Mouse (Mus musculus) liver, embryonic 16.5 days (tissue): Measurements from ENCODE around the gene Rexo1. TPM values are rescaled to one million over a fixed set of nuclear protein-coding genes. Genes with fewer than 3 reads are reported as not detected.

ENCODE experiments used
- ATAC-seq: fragments of 200-750 bp; cut with Nextera tagmentation; 2 replicates; pipeline ENCODE4 v1.8.0; 2017; ENCODE audit warnings: low read depth, mild to moderate bottlenecking, moderate number of reproducible peaks, moderate library complexity
- H3K27ac ChIP-seq: fragments of 300-500 bp; sonication (generic); 2 replicates; pipeline ENCODE4 v1.5.1; 2014; ENCODE audit warnings: mild to moderate bottlenecking, low read length
- H3K27me3 ChIP-seq: fragments of 300-500 bp; sonication (generic); 2 replicates; pipeline ENCODE4 v1.6.1; 2014; ENCODE audit warnings: low read depth, low read length, mixed read lengths; ENCODE audit not compliant: control insufficient read depth, insufficient read depth
- H3K36me3 ChIP-seq: fragments of 300-500 bp; sonication (generic); 2 replicates; pipeline ENCODE4 v1.6.1; 2014; ENCODE audit warnings: mild to moderate bottlenecking; ENCODE audit not compliant: control insufficient read depth, insufficient read depth
- H3K4me1 ChIP-seq: fragments of 300-500 bp; sonication (generic); 2 replicates; pipeline ENCODE4 v1.6.1; 2014; ENCODE audit warnings: low read depth, low read length, mixed read lengths; ENCODE audit not compliant: control insufficient read depth
- H3K4me2 ChIP-seq: fragments of 300-500 bp; sonication (generic); 2 replicates; pipeline ENCODE4 v1.6.1; 2014; ENCODE audit warnings: low read depth, low read length, mixed read lengths
- H3K4me3 ChIP-seq: fragments of 300-500 bp; sonication (generic); 2 replicates; pipeline ENCODE4 v1.5.1; 2014; ENCODE audit warnings: low read depth, mild to moderate bottlenecking, low read length
- H3K9ac ChIP-seq: fragments of 300-500 bp; sonication (generic); 2 replicates; pipeline ENCODE4 v1.6.1; 2014; ENCODE audit warnings: low read depth, low read length
- H3K9me3 ChIP-seq: fragments of 300-500 bp; sonication (generic); replicated peaks from 2 replicates; pipeline ENCODE4 v1.6.1; 2016; ENCODE audit warnings: low read length; ENCODE audit not compliant: control insufficient read depth
- WGBS: fragments of 180-500 bp; shearing (Covaris S2); extraction: QIAGEN DNeasy Blood & Tissue Kit; methylation state at CpG from one replicate; pipeline ENCODE4 v1.1.7; 2014; ENCODE audit not compliant: insufficient replicate concordance; 5-methylcytosine and 5-hydroxymethylcytosine counted together
- polyA plus RNA-seq: library from polyadenylated mRNA; unstranded; fragments of >200 nt; fragmentation: Nextera tagmentation; extraction: Ambion mirVana; gene quantifications from 2 replicates; pipeline ENCODE4 v1.2.1, GENCODE M21; 2015

The Rexo1 gene
- polyA plus RNA-seq, 1 experiment from 2014 or later, result 12.1 TPM

GRCm38 (mm10) chr10:80568876-80569275, 7.5 kb upstream of the Rexo1 start:
- ATAC-seq, result no peak
- 90% methylated on average over 29 of the region's 29 CpGs for WGBS
- peaks cover 57% of the 10 kb centered on the region for H3K4me1 ChIP-seq
- H3K36me3 ChIP-seq, result peaks cover 15% of the 10 kb centered on the region
- no peaks in the 10 kb centered on the region for H3K9me3 ChIP-seq
- H3K27ac ChIP-seq, result no peak overlapping the region; the same call in 1 of the 2 replicates
- H3K4me3 ChIP-seq, result no peak overlapping the region
- H3K9ac ChIP-seq, result no peak overlapping the region
- H3K4me2 ChIP-seq, result peak overlapping the region; percentile 57; the same call in 1 of the 2 replicates
- no peaks in the 10 kb centered on the region for H3K27me3 ChIP-seq

GRCm38 (mm10) chr10:80566375-80567092, 5.2 kb upstream of the Rexo1 start:
- Histone ChIP-seq H3K9ac (no peak overlapping the region), H3K4me2 (no peak overlapping the region), H3K9me3 (no peaks in the 10 kb centered on the region), H3K36me3 (peaks cover 15% of the 10 kb centered on the region), H3K4me3 (no peak overlapping the region), H3K27ac (no peak overlapping the region; the same call in 1 of the 2 replicates), H3K4me1 (peaks cover 43% of the 10 kb centered on the region), H3K27me3 (no peaks in the 10 kb centered on the region)
- WGBS, result 36% methylated on average over 17 of the region's 17 CpGs
- ATAC-seq, result no peak

- peak; percentile 28 for ATAC-seq
- peak overlapping the region; percentile 74 for H3K4me2 ChIP-seq
- no peaks in the 10 kb centered on the region for H3K9me3 ChIP-seq
- H3K27me3 ChIP-seq, result no peaks in the 10 kb centered on the region
- H3K27ac ChIP-seq, result peak overlapping the region; percentile 90
- H3K9ac ChIP-seq, result peak overlapping the region; percentile 94
- H3K4me1 ChIP-seq, result peaks cover 42% of the 10 kb centered on the region
- H3K4me3 ChIP-seq, result peak overlapping the region; percentile 91
- H3K36me3 ChIP-seq, result 0 out of 2 replicates have a peak, but pooled peaks cover under 1% of the 10 kb centered on the region
- 0% methylated on average over 13 of the region's 13 CpGs for WGBS
Measured at GRCm38 (mm10) chr10:80560621-80561020, 739 bp downstream of the Rexo1 start.

GRCm38 (mm10) chr10:80559431-80559830, 1.9 kb downstream of the Rexo1 start:
- Histone ChIP-seq H3K4me2 (peak overlapping the region; percentile 74), H3K4me1 (peaks cover 50% of the 10 kb centered on the region), H3K4me3 (peak overlapping the region; percentile 13; the same call in 1 of the 2 replicates), H3K36me3 (no peaks in the 10 kb centered on the region), H3K9me3 (no peaks in the 10 kb centered on the region), H3K27ac (0 out of 2 replicates have a peak overlapping the region, but pooled peaks have one; percentile 11), H3K9ac (peak overlapping the region; percentile 20; the same call in 1 of the 2 replicates), H3K27me3 (no peaks in the 10 kb centered on the region)
- WGBS, result 78% methylated on average over 7 of the region's 7 CpGs
- no peak for ATAC-seq

- no peak overlapping the region for H3K4me3 ChIP-seq
- no peak for ATAC-seq
- peaks cover 68% of the 10 kb centered on the region for H3K4me1 ChIP-seq
- H3K27me3 ChIP-seq, result no peaks in the 10 kb centered on the region
- no peak overlapping the region for H3K4me2 ChIP-seq
- H3K36me3 ChIP-seq, result no peaks in the 10 kb centered on the region
- WGBS, result 29% methylated on average over 5 of the region's 5 CpGs
- H3K9me3 ChIP-seq, result no peaks in the 10 kb centered on the region
- H3K27ac ChIP-seq, result no peak overlapping the region
- H3K9ac ChIP-seq, result no peak overlapping the region
Measured at GRCm38 (mm10) chr10:80557346-80557965, 3.9 kb downstream of the Rexo1 start.

GRCm38 (mm10) chr10:80553997-80554396, 7.4 kb downstream of the Rexo1 start:
- peaks cover 50% of the 10 kb centered on the region for H3K4me1 ChIP-seq

GRCm38 (mm10) chr10:80553575-80553974, 7.8 kb downstream of the Rexo1 start:
- peaks cover 9% of the 10 kb centered on the region for H3K36me3 ChIP-seq
- 16% methylated on average over 8 of the region's 8 CpGs for WGBS
- no peaks in the 10 kb centered on the region for H3K9me3 ChIP-seq
- peak overlapping the region; percentile 63 for H3K9ac ChIP-seq
- peak overlapping the region; percentile 39 for H3K4me3 ChIP-seq
- H3K4me1 ChIP-seq, result peaks cover 50% of the 10 kb centered on the region
- no peaks in the 10 kb centered on the region for H3K27me3 ChIP-seq
- peak overlapping the region; percentile 93 for H3K27ac ChIP-seq
- ATAC-seq, result peak; percentile 93
- peak overlapping the region; percentile 72 for H3K4me2 ChIP-seq

More at GRCm38 (mm10) chr10:80553997-80554396, 7.4 kb downstream of the Rexo1 start:
- WGBS, result 50% methylated on average over 6 of the region's 6 CpGs
- H3K4me3 ChIP-seq, result peak overlapping the region; percentile 39
- H3K9ac ChIP-seq, result peak overlapping the region; percentile 63
- peaks cover 9% of the 10 kb centered on the region for H3K36me3 ChIP-seq
- no peaks in the 10 kb centered on the region for H3K9me3 ChIP-seq
- peak; percentile 18; the same call in 1 of the 2 replicates for ATAC-seq
- peak overlapping the region; percentile 72 for H3K4me2 ChIP-seq
- peak overlapping the region; percentile 93 for H3K27ac ChIP-seq
- no peaks in the 10 kb centered on the region for H3K27me3 ChIP-seq

- Histone ChIP-seq H3K4me3 (no peak overlapping the region), H3K27me3 (no peaks in the 10 kb centered on the region), H3K36me3 (peaks cover 16% of the 10 kb centered on the region), H3K9me3 (no peaks in the 10 kb centered on the region), H3K4me2 (no peak overlapping the region), H3K4me1 (peaks cover 50% of the 10 kb centered on the region), H3K9ac (no peak overlapping the region), H3K27ac (no peak overlapping the region)
- no peak for ATAC-seq
- 53% methylated on average over 9 of the region's 9 CpGs for WGBS
Measured at GRCm38 (mm10) chr10:80552364-80552763, 9.0 kb downstream of the Rexo1 start.

- no peak overlapping the region for H3K27ac ChIP-seq
- peaks cover 42% of the 10 kb centered on the region for H3K36me3 ChIP-seq
- no peaks in the 10 kb centered on the region for H3K27me3 ChIP-seq
- H3K9me3 ChIP-seq, result no peaks in the 10 kb centered on the region
- no peak overlapping the region for H3K9ac ChIP-seq
- no peak for ATAC-seq
- H3K4me2 ChIP-seq, result no peak overlapping the region
- H3K4me3 ChIP-seq, result no peak overlapping the region
- 85% methylated on average over 21 of the region's 21 CpGs for WGBS
- peaks cover 49% of the 10 kb centered on the region for H3K4me1 ChIP-seq
Measured at GRCm38 (mm10) chr10:80549279-80549678, 12.1 kb downstream of the Rexo1 start.
